Mouse (Mus musculus) liver, postnatal 0 days (tissue): ENCODE measurements at regions not wholly inside any gene's neighbourhood (a gene's known extent, or its start where the extent isn't known, plus 50 kb on each side); places are given as distances from the start of the nearest gene placed in this dataset.

Experiments used
- ATAC-seq: fragments of 200-750 bp; cut with Nextera tagmentation; 2 replicates; pipeline ENCODE4 v1.8.0; 2017; ENCODE audit warnings: mild to moderate bottlenecking, moderate library complexity
- DNase-seq: peaks from one replicate; pipeline ENCODE4 v3.0.0-alpha.2; 2016
- H3K27ac ChIP-seq: fragments of 300-500 bp; sonication (generic); 2 replicates; pipeline ENCODE4 v1.5.1; 2014; ENCODE audit warnings: antibody characterized with exemption, moderate library complexity, mild to moderate bottlenecking, low read depth
- H3K27me3 ChIP-seq: fragments of 300-500 bp; sonication (generic); 2 replicates; pipeline ENCODE4 v1.6.1; 2014; ENCODE audit warnings: low read length, control low read depth, mixed read lengths; ENCODE audit not compliant: insufficient read depth
- H3K36me3 ChIP-seq: fragments of 300-500 bp; sonication (generic); replicated peaks from 2 replicates; pipeline ENCODE4 v1.6.1; 2014; ENCODE audit warnings: mild to moderate bottlenecking, control low read depth, low read length, moderate library complexity, mixed read lengths; ENCODE audit not compliant: insufficient read depth
- H3K4me1 ChIP-seq: fragments of 300-500 bp; sonication (generic); 2 replicates; pipeline ENCODE4 v1.6.1; 2014; ENCODE audit warnings: antibody characterized with exemption, mild to moderate bottlenecking, control low read depth; ENCODE audit not compliant: insufficient read depth
- H3K4me2 ChIP-seq: fragments of 300-500 bp; sonication (generic); 2 replicates; pipeline ENCODE4 v1.6.1; 2014; ENCODE audit warnings: low read depth, mild to moderate bottlenecking, low read length, moderate library complexity, mixed read lengths
- H3K4me3 ChIP-seq: fragments of 300-500 bp; sonication (generic); 2 replicates; pipeline ENCODE4 v1.5.1; 2014; ENCODE audit warnings: low read depth, low read length
- H3K9ac ChIP-seq: fragments of 300-500 bp; sonication (generic); replicated peaks from 2 replicates; pipeline ENCODE4 v1.6.1; 2014; ENCODE audit warnings: mild to moderate bottlenecking, moderate library complexity
- H3K9me3 ChIP-seq: fragments of 300-500 bp; sonication (generic); 2 replicates; pipeline ENCODE4 v1.6.1; 2016; ENCODE audit warnings: mild to moderate bottlenecking, control low read depth, low read length, mixed read lengths
- CTCF ChIP-seq: sonication (generic); IDR thresholded peaks from 2 replicates; pipeline ENCODE4 v1.5.1; 2016; ENCODE audit warnings: antibody characterized with exemption, low read depth
- EP300 ChIP-seq: IDR thresholded peaks from 2 replicates; pipeline ENCODE4 v1.6.1; 2016; ENCODE audit warnings: antibody characterized with exemption, low read depth, mild to moderate bottlenecking
- WGBS: fragments of 180-500 bp; shearing (Covaris S2); extraction: QIAGEN DNeasy Blood & Tissue Kit; methylation state at CpG from one replicate; pipeline ENCODE4 v1.1.7; 2014; ENCODE audit not compliant: insufficient replicate concordance; 5-methylcytosine and 5-hydroxymethylcytosine counted together

GRCm38 (mm10) chr2:171812701-171813100 is 230.6 kb downstream of the Cbln4 start:
- H3K36me3 ChIP-seq = no peaks in the 10 kb centered on the region
- H3K27ac ChIP-seq = no peak overlapping the region
- no peak for TF ChIP-seq EP300
- TF ChIP-seq CTCF = no peak
- WGBS = 71% methylated on average over 3 of the region's 3 CpGs
- H3K4me1 ChIP-seq = no peaks in the 10 kb centered on the region
- ATAC-seq = no peak
- no peaks in the 10 kb centered on the region for H3K27me3 ChIP-seq
- H3K4me2 ChIP-seq = no peak overlapping the region
- no peaks in the 10 kb centered on the region for H3K9me3 ChIP-seq
- no peak overlapping the region for H3K4me3 ChIP-seq
- no peak overlapping the region for H3K9ac ChIP-seq
- DNase-seq = no peak

- no peak overlapping the region for H3K4me2 ChIP-seq
- TF ChIP-seq CTCF (no peak), EP300 (no peak)
- DNase-seq (no peak), ATAC-seq (no peak)
- no peak overlapping the region for H3K9ac ChIP-seq
- no peaks in the 10 kb centered on the region for H3K9me3 ChIP-seq
- H3K27ac ChIP-seq = no peak overlapping the region
- H3K4me3 ChIP-seq = no peak overlapping the region
- no peaks in the 10 kb centered on the region for H3K27me3 ChIP-seq
- no peaks in the 10 kb centered on the region for H3K4me1 ChIP-seq
- WGBS = 57% methylated on average over 5 of the region's 5 CpGs
- no peaks in the 10 kb centered on the region for H3K36me3 ChIP-seq
These were observed 237.9 kb downstream of the Cbln4 start for GRCm38 (mm10) chr2:171805376-171805775.

GRCm38 (mm10) chr2:171800511-171801268 is 242.6 kb downstream of the Cbln4 start:
- Histone ChIP-seq H3K4me2 (no peak overlapping the region), H3K27ac (no peak overlapping the region), H3K36me3 (no peaks in the 10 kb centered on the region), H3K9ac (no peak overlapping the region), H3K27me3 (no peaks in the 10 kb centered on the region), H3K4me1 (no peaks in the 10 kb centered on the region), H3K9me3 (no peaks in the 10 kb centered on the region), H3K4me3 (no peak overlapping the region)
- DNase-seq (no peak), ATAC-seq (no peak)
- WGBS = 73% methylated on average over 10 of the region's 10 CpGs
- TF ChIP-seq EP300 (no peak), CTCF (no peak)

GRCm38 (mm10) chr2:171799351-171799750 is 243.9 kb downstream of the Cbln4 start:
- Histone ChIP-seq H3K4me3 (no peak overlapping the region), H3K4me2 (no peak overlapping the region), H3K36me3 (no peaks in the 10 kb centered on the region), H3K4me1 (no peaks in the 10 kb centered on the region), H3K27ac (no peak overlapping the region), H3K27me3 (no peaks in the 10 kb centered on the region), H3K9me3 (no peaks in the 10 kb centered on the region), H3K9ac (no peak overlapping the region)
- TF ChIP-seq EP300 = no peak
- no peak for TF ChIP-seq CTCF
- DNase-seq = no peak
- no peak for ATAC-seq
- WGBS = 61% methylated on average over 9 of the region's 9 CpGs

- H3K4me1 ChIP-seq = no peaks in the 10 kb centered on the region
- H3K9me3 ChIP-seq = no peaks in the 10 kb centered on the region
- TF ChIP-seq CTCF (no peak), EP300 (no peak)
- H3K27ac ChIP-seq = no peak overlapping the region
- no peak overlapping the region for H3K4me2 ChIP-seq
- no peaks in the 10 kb centered on the region for H3K27me3 ChIP-seq
- H3K9ac ChIP-seq = no peak overlapping the region
- no peak for DNase-seq
- 64% methylated on average over 9 of the region's 9 CpGs for WGBS
- H3K36me3 ChIP-seq = no peaks in the 10 kb centered on the region
- no peak overlapping the region for H3K4me3 ChIP-seq
- ATAC-seq = no peak
These were observed 252.6 kb downstream of the Cbln4 start for GRCm38 (mm10) chr2:171790686-171791085.

GRCm38 (mm10) chr2:171766193-171766930 is 276.9 kb downstream of the Cbln4 start:
- H3K4me2 ChIP-seq = no peak overlapping the region
- H3K9ac ChIP-seq = no peak overlapping the region
- no peak for ATAC-seq
- no peaks in the 10 kb centered on the region for H3K4me1 ChIP-seq
- WGBS = 76% methylated on average over 7 of the region's 7 CpGs
- H3K4me3 ChIP-seq = no peak overlapping the region
- DNase-seq = no peak
- H3K36me3 ChIP-seq = no peaks in the 10 kb centered on the region
- 0 out of 2 replicates have a peak, but pooled peaks cover 2% of the 10 kb centered on the region for H3K9me3 ChIP-seq
- no peaks in the 10 kb centered on the region for H3K27me3 ChIP-seq
- no peak overlapping the region for H3K27ac ChIP-seq
- TF ChIP-seq CTCF = no peak
- no peak for TF ChIP-seq EP300
